Mouse (Mus musculus) right cerebral cortex, postnatal 25 days (tissue): ENCODE measurements around the gene Smim1.
A peak's percentile ranks its signal among the peaks of the same experiment; 100 is the strongest.

ENCODE experiments used
- DNase-seq: peaks from one replicate; pipeline ENCODE4 v3.0.0; 2022

The Smim1 gene

GRCm38 (mm10) chr4:154019571-154019970 lies 6.5 kb downstream of the Smim1 start:
- DNase-seq = no peak

GRCm38 (mm10) chr4:154015476-154015875 lies 10.6 kb downstream of the Smim1 start:
- no peak for DNase-seq

- DNase-seq = no peak
Measured at GRCm38 (mm10) chr4:154012132-154012882, 13.7 kb downstream of the Smim1 start.

- DNase-seq = peak; percentile 86
Measured at GRCm38 (mm10) chr4:154011646-154012089, 14.4 kb downstream of the Smim1 start, which contains the start of gene Lrrc47. Lrrc47 (plus strand) TSS chr4:154011731.

GRCm38 (mm10) chr4:154010907-154011645 lies 15.0 kb downstream of the Smim1 start:
- no peak for DNase-seq

- DNase-seq = no peak
Measured at GRCm38 (mm10) chr4:154007759-154008158, 18.3 kb downstream of the Smim1 start.

GRCm38 (mm10) chr4:154006264-154006663 lies 19.8 kb downstream of the Smim1 start:
- no peak for DNase-seq

GRCm38 (mm10) chr4:154005488-154005887 lies 20.5 kb downstream of the Smim1 start:
- DNase-seq = no peak

- no peak for DNase-seq
Measured at GRCm38 (mm10) chr4:153993505-153993904, 32.5 kb downstream of the Smim1 start.

- no peak for DNase-seq
Measured at GRCm38 (mm10) chr4:153992715-153993114, 33.3 kb downstream of the Smim1 start.

GRCm38 (mm10) chr4:153980470-153980869 lies 45.6 kb downstream of the Smim1 start:
- no peak for DNase-seq

- DNase-seq = no peak
Measured at GRCm38 (mm10) chr4:153979243-153979642, 46.8 kb downstream of the Smim1 start.

- no peak for DNase-seq
Measured at GRCm38 (mm10) chr4:153975768-153976167, 50.3 kb downstream of the Smim1 start.

- no peak for DNase-seq
Measured at GRCm38 (mm10) chr4:153975292-153975662, 50.8 kb downstream of the Smim1 start.

- DNase-seq = peak; percentile 94
Measured at GRCm38 (mm10) chr4:153974431-153975291, 51.4 kb downstream of the Smim1 start, which contains the start of the genes Dffb and Cep104. Dffb (minus strand) TSS chr4:153975126. Cep104 (plus strand) TSS chr4:153975194.
